Mouse (Mus musculus) limb, embryonic 15.5 days (tissue): ENCODE data around the gene Farsa. TPM values are rescaled to one million over a fixed set of nuclear protein-coding genes. Genes with fewer than 3 reads are reported as not detected.

Experiments
- ATAC-seq: fragments of 200-750 bp; cut with Nextera tagmentation; 2 replicates; pipeline ENCODE4 v1.8.0; 2017; ENCODE audit warnings: low read depth, moderate TSS enrichment; ENCODE audit not compliant: insufficient number of reproducible peaks, low FRiP score, low TSS enrichment
- H3K27ac ChIP-seq: fragments of 300-500 bp; sonication (generic); 2 replicates; pipeline ENCODE4 v1.5.1; 2015; ENCODE audit warnings: moderate library complexity, mild to moderate bottlenecking, inconsistent platforms
- H3K27me3 ChIP-seq: fragments of 300-500 bp; sonication (generic); 2 replicates; pipeline ENCODE4 v1.6.1; 2015; ENCODE audit warnings: inconsistent platforms
- H3K36me3 ChIP-seq: fragments of 300-500 bp; sonication (generic); 2 replicates; pipeline ENCODE4 v1.6.1; 2015; ENCODE audit warnings: inconsistent platforms
- H3K4me1 ChIP-seq: fragments of 300-500 bp; sonication (generic); 2 replicates; pipeline ENCODE4 v1.6.1; 2015; ENCODE audit warnings: inconsistent platforms
- H3K4me2 ChIP-seq: fragments of 300-500 bp; sonication (generic); 2 replicates; pipeline ENCODE4 v1.6.1; 2015; ENCODE audit warnings: mild to moderate bottlenecking, inconsistent platforms
- H3K4me3 ChIP-seq: fragments of 300-500 bp; sonication (generic); 2 replicates; pipeline ENCODE4 v1.5.1; 2015; ENCODE audit warnings: mild to moderate bottlenecking, inconsistent platforms
- H3K9ac ChIP-seq: fragments of 300-500 bp; sonication (generic); 2 replicates; pipeline ENCODE4 v1.6.1; 2015; ENCODE audit warnings: inconsistent platforms
- H3K9me3 ChIP-seq: fragments of 300-500 bp; sonication (generic); 2 replicates; pipeline ENCODE4 v1.6.1; 2016; ENCODE audit warnings: inconsistent platforms
- WGBS: fragments of 180-500 bp; shearing (Covaris S2); methylation state at CpG from one replicate; pipeline ENCODE4 v1.1.7; 2015; 5-methylcytosine and 5-hydroxymethylcytosine counted together
- polyA plus RNA-seq: library from polyadenylated mRNA; unstranded; fragments of >200 nt; fragmentation: Nextera tagmentation; extraction: Ambion mirVana; gene quantifications from 2 replicates; pipeline ENCODE4 v1.2.1, GENCODE M21; 2015

Farsa gene
- 94.4 and 98.2 TPM in 2 replicates for polyA plus RNA-seq

- peak within 1 kb of the TSS; percentile 85 for H3K27ac ChIP-seq
- H3K36me3 ChIP-seq: peaks cover 29% of the 10 kb centered on the region
- no peaks in the 10 kb centered on the region for H3K9me3 ChIP-seq
- peak within 1 kb of the TSS; percentile 65 for H3K4me2 ChIP-seq
- H3K9ac ChIP-seq: peak within 1 kb of the TSS; percentile 88
- peak; percentile 86 for ATAC-seq
- H3K27me3 ChIP-seq: no peaks in the 10 kb centered on the region
- WGBS: under 1% methylated on average over 39 of the region's 39 CpGs
- H3K4me1 ChIP-seq: peaks cover 12% of the 10 kb centered on the region
- H3K4me3 ChIP-seq: peak within 1 kb of the TSS; percentile 90
Measured at GRCm38 (mm10) chr8:84856864-84857441, at the start of gene Farsa. TSS of gene Farsa (plus strand) at chr8:84856989.

- H3K4me3 ChIP-seq: no peak overlapping the region
- H3K9ac ChIP-seq: no peak overlapping the region
- H3K9me3 ChIP-seq: no peaks in the 10 kb centered on the region
- no peaks in the 10 kb centered on the region for H3K36me3 ChIP-seq
- 68% methylated on average over 12 of the region's 12 CpGs for WGBS
- ATAC-seq: no peak
- peaks cover 31% of the 10 kb centered on the region for H3K4me1 ChIP-seq
- H3K4me2 ChIP-seq: no peak overlapping the region
- H3K27me3 ChIP-seq: peaks cover 2% of the 10 kb centered on the region
- 0 out of 2 replicates have a peak overlapping the region, but pooled peaks have one; percentile 47 for H3K27ac ChIP-seq
Measured at GRCm38 (mm10) chr8:84809109-84809940, 47.5 kb upstream of the Farsa start.

GRCm38 (mm10) chr8:84809941-84810280 is 46.9 kb upstream of the Farsa start:
- ATAC-seq: no peak
- Histone ChIP-seq H3K4me1 (peaks cover 36% of the 10 kb centered on the region), H3K27me3 (peaks cover 4% of the 10 kb centered on the region), H3K4me2 (no peak overlapping the region), H3K9ac (no peak overlapping the region), H3K9me3 (no peaks in the 10 kb centered on the region), H3K36me3 (no peaks in the 10 kb centered on the region), H3K27ac (no peak overlapping the region), H3K4me3 (no peak overlapping the region)
- 76% methylated on average over 5 of the region's 5 CpGs for WGBS

GRCm38 (mm10) chr8:84810896-84811295 is 45.9 kb upstream of the Farsa start:
- Histone ChIP-seq H3K4me3 (peak overlapping the region; percentile 39), H3K27ac (no peak overlapping the region), H3K36me3 (no peaks in the 10 kb centered on the region), H3K9ac (no peak overlapping the region), H3K9me3 (no peaks in the 10 kb centered on the region), H3K4me2 (peak overlapping the region; percentile 55), H3K27me3 (peaks cover 4% of the 10 kb centered on the region), H3K4me1 (peaks cover 42% of the 10 kb centered on the region)
- under 1% methylated on average over 32 of the region's 32 CpGs for WGBS
- ATAC-seq: peak; percentile 59

GRCm38 (mm10) chr8:84811303-84811702 is 45.5 kb upstream of the Farsa start:
- Histone ChIP-seq H3K27me3 (peaks cover 4% of the 10 kb centered on the region), H3K4me2 (peak overlapping the region; percentile 55), H3K36me3 (no peaks in the 10 kb centered on the region), H3K9ac (no peak overlapping the region), H3K4me3 (peak overlapping the region; percentile 39), H3K4me1 (peaks cover 42% of the 10 kb centered on the region), H3K27ac (no peak overlapping the region), H3K9me3 (no peaks in the 10 kb centered on the region)
- WGBS: 29% methylated on average over 10 of the region's 10 CpGs
- no peak for ATAC-seq

- no peak for ATAC-seq
- Histone ChIP-seq H3K36me3 (no peaks in the 10 kb centered on the region), H3K9ac (no peak overlapping the region), H3K4me3 (no peak overlapping the region), H3K27ac (no peak overlapping the region), H3K27me3 (peaks cover 4% of the 10 kb centered on the region), H3K9me3 (no peaks in the 10 kb centered on the region), H3K4me1 (peaks cover 42% of the 10 kb centered on the region), H3K4me2 (no peak overlapping the region)
- WGBS: 0% methylated on average over 5 of the region's 5 CpGs
Measured at GRCm38 (mm10) chr8:84813059-84813458, 43.7 kb upstream of the Farsa start.

GRCm38 (mm10) chr8:84813830-84814229 is 43.0 kb upstream of the Farsa start:
- H3K36me3 ChIP-seq: no peaks in the 10 kb centered on the region
- no peak overlapping the region for H3K4me2 ChIP-seq
- no peak overlapping the region for H3K4me3 ChIP-seq
- no peak overlapping the region for H3K9ac ChIP-seq
- peaks cover 4% of the 10 kb centered on the region for H3K27me3 ChIP-seq
- no peak for ATAC-seq
- peaks cover 37% of the 10 kb centered on the region for H3K4me1 ChIP-seq
- no peak overlapping the region; the same call in 1 of the 2 replicates for H3K27ac ChIP-seq
- no peaks in the 10 kb centered on the region for H3K9me3 ChIP-seq
- 88% methylated on average over 3 of the region's 3 CpGs for WGBS

- H3K9ac ChIP-seq: no peak overlapping the region
- H3K4me1 ChIP-seq: peaks cover 35% of the 10 kb centered on the region
- no peak for ATAC-seq
- no peak overlapping the region for H3K27ac ChIP-seq
- no peaks in the 10 kb centered on the region for H3K9me3 ChIP-seq
- H3K4me2 ChIP-seq: no peak overlapping the region
- H3K4me3 ChIP-seq: no peak overlapping the region
- 84% methylated on average over 11 of the region's 11 CpGs for WGBS
- H3K27me3 ChIP-seq: peaks cover 4% of the 10 kb centered on the region
- H3K36me3 ChIP-seq: no peaks in the 10 kb centered on the region
Measured at GRCm38 (mm10) chr8:84814240-84814554, 42.6 kb upstream of the Farsa start.

- Histone ChIP-seq H3K9me3 (no peaks in the 10 kb centered on the region), H3K9ac (no peak overlapping the region), H3K4me1 (peaks cover 32% of the 10 kb centered on the region), H3K27ac (peak overlapping the region; percentile 24; the same call in 1 of the 2 replicates), H3K27me3 (peaks cover 4% of the 10 kb centered on the region), H3K36me3 (no peaks in the 10 kb centered on the region), H3K4me2 (no peak overlapping the region), H3K4me3 (no peak overlapping the region)
- 44% methylated on average over 18 of the region's 19 CpGs for WGBS
- 0 out of 2 replicates have a peak, but pooled peaks have one; percentile 1 for ATAC-seq
Measured at GRCm38 (mm10) chr8:84814555-84815441, 42.0 kb upstream of the Farsa start.

- H3K4me2 ChIP-seq: no peak overlapping the region
- no peak overlapping the region for H3K9ac ChIP-seq
- ATAC-seq: peak; percentile 76
- H3K4me3 ChIP-seq: no peak overlapping the region
- peak overlapping the region; percentile 24; the same call in 1 of the 2 replicates for H3K27ac ChIP-seq
- 10% methylated on average over 9 of the region's 9 CpGs for WGBS
- H3K9me3 ChIP-seq: no peaks in the 10 kb centered on the region
- peaks cover 28% of the 10 kb centered on the region for H3K4me1 ChIP-seq
- peaks cover 4% of the 10 kb centered on the region for H3K27me3 ChIP-seq
- no peaks in the 10 kb centered on the region for H3K36me3 ChIP-seq
Measured at GRCm38 (mm10) chr8:84815547-84815946, 41.2 kb upstream of the Farsa start.

- H3K4me2 ChIP-seq: no peak overlapping the region
- no peak for ATAC-seq
- H3K4me1 ChIP-seq: peaks cover 22% of the 10 kb centered on the region
- H3K4me3 ChIP-seq: no peak overlapping the region
- no peaks in the 10 kb centered on the region for H3K9me3 ChIP-seq
- H3K27me3 ChIP-seq: peaks cover 4% of the 10 kb centered on the region
- no peaks in the 10 kb centered on the region for H3K36me3 ChIP-seq
- WGBS: 75% methylated on average over 17 of the region's 17 CpGs
- no peak overlapping the region for H3K27ac ChIP-seq
- no peak overlapping the region for H3K9ac ChIP-seq
Measured at GRCm38 (mm10) chr8:84816117-84816516, 40.7 kb upstream of the Farsa start.
